Mouse (Mus musculus) testis, postnatal 10 days (tissue): ENCODE data around the gene Ifi208.
A peak's percentile ranks its signal among the peaks of the same experiment; 100 is the strongest.
"Not testable (repeated sequence)": the region's sequence is repeated elsewhere in the genome, so short reads cannot be mapped to it uniquely, and the experiment has no call there.

Source experiments
- DNase-seq: peaks from one replicate; pipeline ENCODE4 v3.0.0; 2021; ENCODE audit warnings: low spot score

Gene Ifi208

DNA sequence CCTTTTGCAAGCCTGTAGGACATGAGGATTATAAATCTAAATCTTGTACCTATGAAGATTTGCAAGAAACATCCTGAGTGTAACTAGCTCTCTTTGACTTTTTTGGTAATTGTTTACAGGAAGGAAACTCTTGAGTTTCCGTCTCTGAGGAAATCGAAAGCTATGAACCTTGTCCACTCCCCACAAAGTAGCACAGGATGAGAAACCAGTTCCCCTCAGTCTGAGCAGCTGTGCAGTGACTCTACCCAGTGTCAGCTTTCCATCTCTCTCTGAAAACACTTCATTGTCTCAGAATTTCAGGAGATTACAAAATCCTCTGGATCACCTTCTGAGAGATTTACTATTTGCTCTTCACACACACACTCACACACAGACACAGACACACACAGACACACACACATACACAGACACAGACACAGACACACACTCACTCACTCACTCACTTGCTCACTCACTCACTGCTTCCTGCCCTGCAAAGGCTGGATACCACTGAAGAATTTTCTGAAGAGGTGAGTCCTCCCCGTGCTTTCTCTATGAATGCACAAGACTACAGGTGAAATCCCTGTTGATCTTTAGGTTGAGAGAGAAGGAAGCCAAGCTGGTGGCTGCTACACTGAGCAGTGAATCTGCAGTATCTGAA lies at the start of gene Ifi208:
Gene Ifi208 (plus strand): TSS at position 218 of the 640 bp plus-strand sequence.
- DNase-seq: not testable (repeated sequence)

DNA sequence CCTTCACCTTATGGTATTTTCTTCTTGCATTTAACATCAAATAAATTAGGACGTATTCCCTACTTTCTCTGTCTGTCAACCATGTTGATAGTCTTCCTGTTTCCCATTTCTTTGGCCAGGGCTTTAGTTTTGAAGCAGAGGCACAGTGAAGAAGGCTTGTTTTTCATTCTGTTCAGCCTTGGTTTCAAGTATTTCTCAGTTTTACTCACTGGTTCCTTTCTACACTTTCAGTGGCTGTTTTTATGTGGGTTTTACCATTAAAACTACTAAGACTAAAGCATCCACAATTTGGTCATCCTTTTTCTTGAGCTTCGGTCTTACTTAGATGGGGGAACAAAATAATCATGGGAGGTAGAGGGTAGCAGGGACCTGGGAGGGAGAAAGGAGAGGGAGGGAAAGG lies 49.4 kb upstream of the Ifi208 start:
- DNase-seq: no peak

GRCm38 (mm10) chr1:173626686-173627085 lies 46.8 kb upstream of the Ifi208 start:
- no peak for DNase-seq

GRCm38 (mm10) chr1:173630622-173631021 lies 42.9 kb upstream of the Ifi208 start, which contains the start of gene Ifi209:
Gene Ifi209, plus strand, starts transcription at chr1:173630917.
- DNase-seq: not testable (repeated sequence)

- DNase-seq: no peak
Measured at GRCm38 (mm10) chr1:173633969-173634645, 39.4 kb upstream of the Ifi208 start.

- DNase-seq: no peak
Measured at GRCm38 (mm10) chr1:173645393-173645792, 28.1 kb upstream of the Ifi208 start.

DNA sequence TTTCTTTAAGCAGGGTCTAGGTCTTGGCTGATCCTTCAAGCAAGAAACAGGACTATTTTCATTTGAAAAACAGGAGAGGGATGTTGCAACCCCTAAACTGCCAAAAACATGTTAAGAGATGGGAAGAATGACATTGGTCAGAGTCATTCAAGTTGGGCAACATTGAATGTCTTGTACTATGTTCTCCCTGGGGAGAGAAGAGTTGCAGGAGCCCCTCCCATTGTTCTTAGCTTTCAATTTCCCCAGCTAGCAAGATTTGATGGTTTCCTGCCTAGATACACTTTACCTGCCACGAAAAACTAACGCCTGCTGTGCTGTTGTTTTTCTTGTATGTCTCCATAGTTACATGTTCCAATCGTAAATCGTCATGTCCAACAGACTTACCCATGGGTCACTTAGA lies 15.5 kb upstream of the Ifi208 start:
- no peak for DNase-seq

- DNase-seq: not testable (repeated sequence)
Measured at GRCm38 (mm10) chr1:173678605-173679004, 5.1 kb downstream of the Ifi208 start.

- DNase-seq: no peak
Measured at GRCm38 (mm10) chr1:173694270-173694669, 20.8 kb downstream of the Ifi208 start.

DNA sequence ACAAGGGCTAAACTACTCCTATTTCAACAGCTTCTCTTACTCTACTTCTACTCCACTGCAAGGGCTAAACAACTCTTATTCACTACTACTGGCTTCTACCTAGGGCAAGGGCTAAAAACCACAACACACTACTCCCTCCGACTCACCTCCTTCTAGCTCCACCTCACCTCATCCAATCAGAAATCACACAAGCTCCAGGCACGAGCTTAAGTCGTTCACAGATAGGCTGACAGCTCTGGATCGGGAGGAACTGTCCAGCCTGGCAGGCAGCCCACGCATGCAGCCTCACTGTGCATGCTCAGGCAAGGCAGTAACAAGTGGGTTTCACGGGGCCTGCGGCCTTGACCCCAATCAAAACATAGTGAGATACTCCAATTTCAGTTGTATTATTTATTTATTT lies 59.7 kb downstream of the Ifi208 start:
- peak; percentile 49 for DNase-seq

GRCm38 (mm10) chr1:173735015-173735414 lies 61.5 kb downstream of the Ifi208 start:
- not testable (repeated sequence) for DNase-seq

- DNase-seq: no peak
Measured at GRCm38 (mm10) chr1:173736986-173737385, 63.5 kb downstream of the Ifi208 start.

GRCm38 (mm10) chr1:173740537-173740936 lies 67.1 kb downstream of the Ifi208 start:
- no peak for DNase-seq

GRCm38 (mm10) chr1:173741656-173742055 lies 68.2 kb downstream of the Ifi208 start, which contains the start of gene Ifi207:
Gene Ifi207, minus strand, starts transcription at chr1:173741747.
- DNase-seq: no peak

DNA sequence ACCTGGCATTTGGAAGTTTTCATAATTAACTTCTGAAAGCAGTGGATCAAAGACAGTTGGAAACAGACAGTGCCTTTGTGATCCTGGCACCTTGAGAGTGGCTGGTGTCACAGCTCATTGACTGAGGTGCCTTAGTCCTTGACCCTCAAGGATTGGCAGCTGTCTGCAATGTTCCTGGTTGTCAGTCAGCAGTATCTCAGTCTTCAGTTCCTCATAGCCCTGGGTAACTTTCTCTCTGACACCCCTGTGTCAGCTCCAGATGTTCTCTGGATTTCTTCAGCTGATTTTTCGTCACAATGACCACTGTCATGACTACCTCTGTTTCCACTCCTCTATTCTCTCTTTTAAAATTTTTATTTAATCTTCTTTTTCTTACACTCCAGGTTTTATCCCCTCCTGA lies 68.8 kb downstream of the Ifi208 start:
- no peak for DNase-seq
